8 mouse cellular contexts compared by ENCODE assay signal in genomic region chrX:8205551-8205950, GRCm38 (mm10). TPM values are rescaled to one million over a fixed set of nuclear protein-coding genes. Genes with fewer than 3 reads are reported as not detected.
DNase-seq lines count a peak whose midpoint lies in the region; ATAC-seq and TF ChIP-seq lines count a peak whose summit lies in the region.

No protein-coding gene starts in this region.

- no peak for DNase-seq in heart, postnatal 10 days
- peak; percentile 97 for DNase-seq in brain, adult 2 months (ENCODE audit: low read depth, low spot score)
- no peak for DNase-seq in liver, embryonic 14.5 days (ENCODE audit: low read depth in 3 of 3, low spot score in 3 of 3)
- DNase-seq in thymus, postnatal 36 days: no peak
- no peak for DNase-seq in gastrocnemius, adult 18-20 months (ENCODE audit: low spot score)

- no peak overlapping the region for H3K9ac ChIP-seq in heart, embryonic 15.5 days
- 0 out of 2 replicates have a peak overlapping the region, but pooled peaks have one; percentile 56 for H3K9ac ChIP-seq in forebrain, embryonic 12.5 days
- no peak overlapping the region for H3K9ac ChIP-seq in liver, embryonic 14.5 days (replicated peaks)

- H3K36me3 ChIP-seq in heart, embryonic 15.5 days: no peaks in the 10 kb centered on the region
- no peaks in the 10 kb centered on the region for H3K36me3 ChIP-seq in forebrain, embryonic 12.5 days (replicated peaks)
- no peaks in the 10 kb centered on the region for H3K36me3 ChIP-seq in liver, embryonic 14.5 days (replicated peaks; ENCODE audit: control insufficient read depth, insufficient read depth, low read depth)

- TF ChIP-seq CTCF in liver, embryonic 14.5 days (IDR thresholded peaks at IDR 0.05; ENCODE audit: low read depth): no peak

- no peaks in the 10 kb centered on the region for H3K9me3 ChIP-seq in heart, embryonic 15.5 days (replicated peaks)
- H3K9me3 ChIP-seq in forebrain, embryonic 12.5 days: no peaks in the 10 kb centered on the region
- no peaks in the 10 kb centered on the region for H3K9me3 ChIP-seq in liver, embryonic 14.5 days (ENCODE audit: control insufficient read depth, low read length)

- no peak for TF ChIP-seq EP300 in liver, embryonic 14.5 days (IDR thresholded peaks at IDR 0.05; ENCODE audit: low read depth)

- 37% methylated on average over 7 of the region's 7 CpGs for WGBS in heart, embryonic 15.5 days
- WGBS in forebrain, embryonic 12.5 days: 39% methylated on average over 7 of the region's 7 CpGs
- WGBS in liver, embryonic 14.5 days (ENCODE audit: insufficient replicate concordance): 36% methylated on average over 7 of the region's 7 CpGs

- intact Hi-C loops in heart, postnatal 10 days (cut with DNase I): loop anchor here (5.0 kb wide), 2 partner anchors 42 to 1743 kb away; no protein-coding TSS in a partner anchor

- no peak for ATAC-seq in heart, embryonic 15.5 days (replicated peaks; ENCODE audit: insufficient number of reproducible peaks, insufficient read depth, low FRiP score, low read depth)
- no peak for ATAC-seq in forebrain, embryonic 12.5 days (ENCODE audit: low FRiP score)
- no peak for ATAC-seq in liver, embryonic 14.5 days (ENCODE audit: insufficient read depth)
- no peak for ATAC-seq in monocyte, adult 5-6 weeks (replicated peaks; ENCODE audit: insufficient number of reproducible peaks, low FRiP score, low TSS enrichment, poor library complexity, severe bottlenecking)

- peak overlapping the region; percentile 81 for H3K4me2 ChIP-seq in heart, embryonic 15.5 days
- H3K4me2 ChIP-seq in forebrain, embryonic 12.5 days: peak overlapping the region; percentile 57
- H3K4me2 ChIP-seq in liver, embryonic 14.5 days (ENCODE audit: low read depth): peak overlapping the region; percentile 74

- peak overlapping the region; percentile 61 for H3K4me3 ChIP-seq in heart, embryonic 15.5 days
- H3K4me3 ChIP-seq in forebrain, embryonic 12.5 days (replicated peaks): peak overlapping the region; percentile 51
- H3K4me3 ChIP-seq in liver, embryonic 14.5 days (ENCODE audit: insufficient read depth in 1 of 2, low read depth in 2 of 2, low read length in 2 of 2): no peak overlapping the region

- H3K4me1 ChIP-seq in heart, embryonic 15.5 days (replicated peaks): no peaks in the 10 kb centered on the region
- H3K4me1 ChIP-seq in forebrain, embryonic 12.5 days: no peaks in the 10 kb centered on the region; the same call in 1 of the 2 replicates
- H3K4me1 ChIP-seq in liver, embryonic 14.5 days (replicated peaks; ENCODE audit: control insufficient read depth in 2 of 2, insufficient read depth in 2 of 2, low read length in 1 of 2): peaks cover 0 to 5% of the 10 kb centered on the region in 2 experiments; a peak in 1 of 4 replicates

- no peak overlapping the region for H3K27ac ChIP-seq in heart, embryonic 15.5 days
- H3K27ac ChIP-seq in forebrain, embryonic 12.5 days: no peak overlapping the region
- H3K27ac ChIP-seq in liver, embryonic 14.5 days: no peak overlapping the region

- H3K27me3 ChIP-seq in heart, embryonic 15.5 days: no peaks in the 10 kb centered on the region
- H3K27me3 ChIP-seq in forebrain, embryonic 12.5 days: no peaks in the 10 kb centered on the region
- H3K27me3 ChIP-seq in liver, embryonic 14.5 days (ENCODE audit: control insufficient read depth, insufficient read depth, low read length): no peaks in the 10 kb centered on the region; the same call in 1 of the 2 replicates

RNA-seq across cellular contexts. Expression of gene Porcn, which starts 0.8 kb away (rescaled TPM):
- 2.6 and 4.7 TPM in 2 replicates for polyA plus RNA-seq in heart, embryonic 15.5 days (2015; fragmentation: Nextera tagmentation; extraction: Ambion mirVana)
- 1 to 10 TPM; 2.4 to 3.1 TPM for total RNA-seq in heart, postnatal 10 days (2021)
- 20.1 and 22.9 TPM in 2 replicates for polyA plus RNA-seq in forebrain, embryonic 12.5 days (2016; fragmentation: Nextera tagmentation; extraction: Ambion mirVana)
- 1.2 and 1.3 TPM in 2 replicates for polyA plus RNA-seq in liver, embryonic 14.5 days (2012; rRNA removed)
- 0.53 and 0.86 TPM in 2 replicates for polyA plus RNA-seq in liver, embryonic 14.5 days (2014; fragmentation: Nextera tagmentation; extraction: Ambion mirVana)
- 3.1 TPM in 1 of 3 replicates, not detected in the others for total RNA-seq in monocyte, adult 5-6 weeks (2017)
- 1 to 10 TPM; 4.3 to 4.4 TPM for total RNA-seq in gastrocnemius, adult 18-20 months (2021)

RNA-seq across cellular contexts. Expression of gene Ebp, which starts 12.2 kb away (rescaled TPM):
- polyA plus RNA-seq in heart, embryonic 15.5 days (2015; fragmentation: Nextera tagmentation; extraction: Ambion mirVana): 27.9 and 30.8 TPM in 2 replicates
- total RNA-seq in heart, postnatal 10 days (2021): 10 to 100 TPM; 22.8 to 26.1 TPM
- polyA plus RNA-seq in forebrain, embryonic 12.5 days (2016; fragmentation: Nextera tagmentation; extraction: Ambion mirVana): 19.5 and 25.3 TPM in 2 replicates
- 29.3 and 39.5 TPM in 2 replicates for polyA plus RNA-seq in liver, embryonic 14.5 days (2012; rRNA removed)
- polyA plus RNA-seq in liver, embryonic 14.5 days (2014; fragmentation: Nextera tagmentation; extraction: Ambion mirVana): 64.0 and 69.6 TPM in 2 replicates
- total RNA-seq in monocyte, adult 5-6 weeks (2017): 88.6 to 117 TPM (median 97.4 TPM) in 3 replicates
- 1 to 10 TPM; 6.8 to 8.3 TPM for total RNA-seq in gastrocnemius, adult 18-20 months (2021)

RNA-seq across cellular contexts. Expression of gene Tbc1d25, which starts 29.6 kb away (rescaled TPM):
- polyA plus RNA-seq in heart, embryonic 15.5 days (2015; fragmentation: Nextera tagmentation; extraction: Ambion mirVana): 10.1 and 12.2 TPM in 2 replicates
- total RNA-seq in heart, postnatal 10 days (2021): 1 to 10 TPM; 6.0 to 6.5 TPM
- polyA plus RNA-seq in forebrain, embryonic 12.5 days (2016; fragmentation: Nextera tagmentation; extraction: Ambion mirVana): 13.5 and 14.3 TPM in 2 replicates
- 5.4 TPM in 2 replicates for polyA plus RNA-seq in liver, embryonic 14.5 days (2012; rRNA removed)
- polyA plus RNA-seq in liver, embryonic 14.5 days (2014; fragmentation: Nextera tagmentation; extraction: Ambion mirVana): 4.2 and 4.9 TPM in 2 replicates
- 3.3 to 6.7 TPM (median 5.1 TPM) in 3 replicates for total RNA-seq in monocyte, adult 5-6 weeks (2017)
- 1 to 10 TPM; 2.7 to 4.1 TPM for total RNA-seq in gastrocnemius, adult 18-20 months (2021)

RNA-seq across cellular contexts. Expression of gene Ftsj1, which starts 46.7 kb away (rescaled TPM):
- polyA plus RNA-seq in heart, embryonic 15.5 days (2015; fragmentation: Nextera tagmentation; extraction: Ambion mirVana): 20.8 and 29.6 TPM in 2 replicates
- total RNA-seq in heart, postnatal 10 days (2021): 10 to 100 TPM; 13.3 to 13.7 TPM
- polyA plus RNA-seq in forebrain, embryonic 12.5 days (2016; fragmentation: Nextera tagmentation; extraction: Ambion mirVana): 42.6 and 44.8 TPM in 2 replicates
- polyA plus RNA-seq in liver, embryonic 14.5 days (2012; rRNA removed): 23.9 and 27.1 TPM in 2 replicates
- 35.2 and 37.5 TPM in 2 replicates for polyA plus RNA-seq in liver, embryonic 14.5 days (2014; fragmentation: Nextera tagmentation; extraction: Ambion mirVana)
- total RNA-seq in monocyte, adult 5-6 weeks (2017): 6.1 to 10.3 TPM (median 7.9 TPM) in 3 replicates
- 10 to 100 TPM; 13.3 to 14.0 TPM for total RNA-seq in gastrocnemius, adult 18-20 months (2021)

RNA-seq across cellular contexts. Expression of gene Rbm3, which starts 59.9 kb away (rescaled TPM):
- polyA plus RNA-seq in heart, embryonic 15.5 days (2015; fragmentation: Nextera tagmentation; extraction: Ambion mirVana): 288 and 296 TPM in 2 replicates
- total RNA-seq in heart, postnatal 10 days (2021): 100 to 1,000 TPM; 341 to 398 TPM
- polyA plus RNA-seq in forebrain, embryonic 12.5 days (2016; fragmentation: Nextera tagmentation; extraction: Ambion mirVana): 484 and 498 TPM in 2 replicates
- polyA plus RNA-seq in liver, embryonic 14.5 days (2012; rRNA removed): 135 and 224 TPM in 2 replicates
- polyA plus RNA-seq in liver, embryonic 14.5 days (2014; fragmentation: Nextera tagmentation; extraction: Ambion mirVana): 317 and 352 TPM in 2 replicates
- total RNA-seq in monocyte, adult 5-6 weeks (2017): 767 to 1,158 TPM (median 1,044 TPM) in 3 replicates
- total RNA-seq in gastrocnemius, adult 18-20 months (2021): 10 to 100 TPM; 48.0 to 90.4 TPM

Comparison
In these comparisons a context has a peak if more than half of its experiments do, and no peak if none do; other contexts are left out.
1. H3K4me3 ChIP-seq: peak in heart, embryonic 15.5 days (single experiment) and forebrain, embryonic 12.5 days (single experiment); none in liver, embryonic 14.5 days (0 of 2).
2. Peak in every context shown above with its lines, with median percentiles within 50 percentile points of each other: H3K4me2 ChIP-seq.